Mouse (Mus musculus): ENCODE results near the gene Slc17a2. TPM values are rescaled to one million over a fixed set of nuclear protein-coding genes. Genes with fewer than 3 reads are reported as not detected.

Slc17a2 gene
- polyA plus RNA-seq, 1 experiment from 2014 or later = not detected

DNA sequence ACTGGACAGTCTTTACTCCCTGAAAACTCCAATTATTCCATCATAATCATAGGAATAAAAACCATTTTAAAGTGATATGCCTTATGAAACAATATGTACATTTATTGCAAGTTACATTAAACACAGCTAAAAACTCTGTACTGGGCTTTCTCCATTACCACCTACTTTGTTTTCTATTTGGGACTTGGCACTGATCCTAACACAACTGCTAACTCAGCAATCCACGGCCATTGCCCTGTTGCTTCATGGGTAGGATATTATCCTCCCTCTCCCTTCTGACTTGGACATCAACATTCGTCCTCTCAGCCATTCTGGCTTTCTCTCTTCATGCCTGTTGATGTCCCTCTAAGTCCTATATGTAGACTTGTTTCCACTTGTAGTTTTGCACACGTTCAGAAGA, 19.8 kb downstream of the Slc17a2 start:
- no peak overlapping the region for H3K9ac ChIP-seq (ENCODE audit: low read depth, low read length)
- no peak overlapping the region for H3K27ac ChIP-seq (ENCODE audit: low read length)
- no peaks in the 10 kb centered on the region for H3K4me1 ChIP-seq (ENCODE audit: control insufficient read depth, insufficient read depth, low read length)
- no peak overlapping the region for H3K4me2 ChIP-seq (ENCODE audit: low read length)
- H3K4me3 ChIP-seq (ENCODE audit: low read depth, low read length) = no peak overlapping the region
- 71% methylated on average over 3 of the region's 3 CpGs for WGBS
- H3K27me3 ChIP-seq (ENCODE audit: control insufficient read depth, insufficient read depth, low read depth, low read length) = no peaks in the 10 kb centered on the region
- ATAC-seq = no peak
- H3K9me3 ChIP-seq (replicated peaks; ENCODE audit: control insufficient read depth, low read length, poor library complexity, severe bottlenecking) = no peaks in the 10 kb centered on the region
- H3K36me3 ChIP-seq (ENCODE audit: control insufficient read depth, insufficient read depth, low read length) = no peaks in the 10 kb centered on the region

DNA sequence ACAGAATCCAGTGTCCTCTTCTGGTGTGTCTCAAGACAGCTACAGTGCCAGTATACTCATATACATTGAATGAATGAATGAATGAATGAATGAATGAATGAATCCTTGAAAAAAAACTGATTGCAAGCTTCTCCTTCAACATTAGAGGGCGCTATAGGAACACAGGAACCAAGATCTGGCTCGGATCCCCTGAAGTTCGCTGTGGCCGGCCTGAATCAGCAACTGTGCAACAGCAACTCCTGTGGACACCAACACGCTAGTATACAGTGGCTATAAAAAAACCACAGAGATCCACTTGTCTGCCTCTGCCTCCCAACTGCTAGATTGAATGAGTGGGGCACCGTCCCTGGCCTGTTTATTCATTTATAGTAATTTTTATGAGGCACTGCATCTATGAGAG, 26.3 kb downstream of the Slc17a2 start:
- Histone ChIP-seq H3K4me1 (ENCODE audit: control insufficient read depth, insufficient read depth, low read length) (no peaks in the 10 kb centered on the region), H3K9me3 (replicated peaks; ENCODE audit: control insufficient read depth, low read length, poor library complexity, severe bottlenecking) (no peaks in the 10 kb centered on the region), H3K4me3 (ENCODE audit: low read depth, low read length) (no peak overlapping the region), H3K27ac (ENCODE audit: low read length) (no peak overlapping the region), H3K4me2 (ENCODE audit: low read length) (no peak overlapping the region), H3K27me3 (ENCODE audit: control insufficient read depth, insufficient read depth, low read depth, low read length) (no peaks in the 10 kb centered on the region), H3K9ac (ENCODE audit: low read depth, low read length) (no peak overlapping the region), H3K36me3 (ENCODE audit: control insufficient read depth, insufficient read depth, low read length) (no peaks in the 10 kb centered on the region)
- WGBS = 16% methylated on average over 6 of the region's 6 CpGs
- peak; percentile 51; the same call in 1 of the 2 replicates for ATAC-seq

DNA sequence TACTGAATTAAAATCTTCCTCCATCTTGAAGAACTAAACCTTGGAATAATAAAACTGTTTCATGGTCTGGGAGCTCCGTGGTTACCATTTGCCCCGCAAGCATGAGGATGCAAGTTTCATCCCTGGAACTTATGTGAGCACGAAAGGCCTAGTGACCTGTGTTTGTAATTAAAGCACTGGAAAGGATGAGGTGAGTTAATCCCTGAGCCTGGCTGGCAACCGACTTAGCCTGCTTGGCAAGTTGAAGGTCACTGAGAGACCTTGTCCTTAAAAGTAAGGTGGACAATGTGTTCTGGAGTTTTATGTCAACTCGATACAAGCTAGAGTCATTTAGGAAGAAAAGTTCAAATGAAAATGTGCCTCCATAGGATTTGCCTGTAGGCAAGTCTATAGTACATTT, 28.0 kb downstream of the Slc17a2 start:
- no peak overlapping the region for H3K4me2 ChIP-seq (ENCODE audit: low read length)
- no peaks in the 10 kb centered on the region for H3K27me3 ChIP-seq (ENCODE audit: control insufficient read depth, insufficient read depth, low read depth, low read length)
- H3K4me1 ChIP-seq (ENCODE audit: control insufficient read depth, insufficient read depth, low read length) = no peaks in the 10 kb centered on the region
- WGBS = 86% methylated on average over 5 of the region's 5 CpGs
- H3K36me3 ChIP-seq (ENCODE audit: control insufficient read depth, insufficient read depth, low read length) = no peaks in the 10 kb centered on the region
- no peaks in the 10 kb centered on the region for H3K9me3 ChIP-seq (replicated peaks; ENCODE audit: control insufficient read depth, low read length, poor library complexity, severe bottlenecking)
- no peak for ATAC-seq
- no peak overlapping the region for H3K9ac ChIP-seq (ENCODE audit: low read depth, low read length)
- no peak overlapping the region for H3K27ac ChIP-seq (ENCODE audit: low read length)
- H3K4me3 ChIP-seq (ENCODE audit: low read depth, low read length) = no peak overlapping the region

DNA sequence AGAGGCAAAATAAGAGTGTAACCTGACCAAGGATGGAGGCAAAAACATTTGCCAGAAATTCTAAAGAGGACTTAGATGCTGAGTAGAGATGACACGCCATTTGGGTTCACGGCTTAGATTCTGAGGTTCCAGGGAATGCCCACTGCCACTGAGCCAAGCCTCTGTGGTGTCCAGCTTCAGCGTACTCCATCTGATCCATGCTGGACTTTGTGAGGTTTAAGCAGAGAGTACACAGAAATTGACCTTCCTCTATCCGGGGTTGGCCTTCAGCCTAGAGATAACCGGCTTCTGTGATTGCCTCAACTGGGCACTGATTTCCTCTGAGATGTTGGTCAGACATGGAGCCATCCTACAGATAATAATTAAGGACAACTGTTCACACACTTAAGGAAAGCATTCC, 29.8 kb downstream of the Slc17a2 start:
- Histone ChIP-seq H3K4me1 (ENCODE audit: control insufficient read depth, insufficient read depth, low read length) (no peaks in the 10 kb centered on the region), H3K9ac (ENCODE audit: low read depth, low read length) (no peak overlapping the region), H3K27me3 (ENCODE audit: control insufficient read depth, insufficient read depth, low read depth, low read length) (no peaks in the 10 kb centered on the region), H3K4me3 (ENCODE audit: low read depth, low read length) (no peak overlapping the region), H3K9me3 (replicated peaks; ENCODE audit: control insufficient read depth, low read length, poor library complexity, severe bottlenecking) (no peaks in the 10 kb centered on the region), H3K36me3 (ENCODE audit: control insufficient read depth, insufficient read depth, low read length) (no peaks in the 10 kb centered on the region), H3K27ac (ENCODE audit: low read length) (no peak overlapping the region), H3K4me2 (ENCODE audit: low read length) (no peak overlapping the region)
- no peak for ATAC-seq
- WGBS = 93% methylated on average over 5 of the region's 5 CpGs

DNA sequence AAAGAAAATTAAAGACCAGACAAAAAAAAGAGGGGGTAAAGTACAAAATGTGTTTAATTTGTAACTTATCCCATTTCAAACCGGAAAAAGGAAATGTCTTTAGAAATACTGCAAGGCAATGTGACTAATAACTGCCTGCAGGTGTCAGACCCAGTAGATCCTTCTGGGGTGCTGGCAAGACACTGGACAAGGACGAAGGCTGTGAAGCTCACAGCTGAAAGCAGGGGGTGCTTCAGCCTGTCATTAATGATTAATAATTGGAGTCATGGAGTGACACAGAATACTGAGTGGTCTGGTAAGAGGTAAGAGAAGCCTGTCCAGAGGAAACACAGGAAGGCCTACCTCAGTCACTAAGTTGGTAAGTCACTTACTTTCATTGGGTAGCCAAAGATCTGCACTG, 32.5 kb downstream of the Slc17a2 start, which contains the start of gene Slc17a3:
Slc17a3 (plus strand) TSS at position 127 of the 400 bp plus-strand sequence.
- H3K36me3 ChIP-seq (ENCODE audit: control insufficient read depth, insufficient read depth, low read length) = no peaks in the 10 kb centered on the region
- H3K27ac ChIP-seq (ENCODE audit: low read length) = no peak within 1 kb of the TSS
- no peak for ATAC-seq
- no peak within 1 kb of the TSS for H3K4me3 ChIP-seq (ENCODE audit: low read depth, low read length)
- no peaks in the 10 kb centered on the region for H3K9me3 ChIP-seq (replicated peaks; ENCODE audit: control insufficient read depth, low read length, poor library complexity, severe bottlenecking)
- H3K27me3 ChIP-seq (ENCODE audit: control insufficient read depth, insufficient read depth, low read depth, low read length) = no peaks in the 10 kb centered on the region
- no peak within 1 kb of the TSS for H3K9ac ChIP-seq (ENCODE audit: low read depth, low read length)
- H3K4me2 ChIP-seq (ENCODE audit: low read length) = no peak within 1 kb of the TSS
- WGBS = 81% methylated on average over 2 of the region's 2 CpGs
- H3K4me1 ChIP-seq (ENCODE audit: control insufficient read depth, insufficient read depth, low read length) = no peaks in the 10 kb centered on the region

DNA sequence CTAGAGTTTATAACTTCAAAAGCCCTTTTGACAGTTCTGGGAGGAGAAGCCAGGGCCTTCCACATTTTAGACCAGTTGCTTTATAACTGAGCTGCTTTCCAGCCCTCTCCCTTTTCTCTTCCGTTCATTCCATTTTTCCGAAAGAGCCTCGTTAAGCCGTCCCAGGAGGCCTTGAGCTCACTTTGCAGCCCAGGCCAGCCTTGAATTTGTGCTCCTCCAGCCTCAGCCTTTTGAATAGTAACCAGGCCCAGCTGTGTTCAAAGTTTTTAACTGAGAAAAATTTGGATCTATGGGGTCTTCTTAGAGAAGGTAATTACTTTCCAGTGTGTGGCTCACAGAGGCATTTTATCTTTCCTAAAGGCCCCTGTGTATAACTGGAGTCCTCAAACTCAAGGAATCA, 39.1 kb downstream of the Slc17a2 start:
- Histone ChIP-seq H3K9ac (ENCODE audit: low read depth, low read length) (no peak overlapping the region), H3K27ac (ENCODE audit: low read length) (no peak overlapping the region), H3K4me1 (ENCODE audit: control insufficient read depth, insufficient read depth, low read length) (no peaks in the 10 kb centered on the region), H3K4me2 (ENCODE audit: low read length) (no peak overlapping the region), H3K4me3 (ENCODE audit: low read depth, low read length) (no peak overlapping the region), H3K9me3 (replicated peaks; ENCODE audit: control insufficient read depth, low read length, poor library complexity, severe bottlenecking) (no peaks in the 10 kb centered on the region), H3K27me3 (ENCODE audit: control insufficient read depth, insufficient read depth, low read depth, low read length) (no peaks in the 10 kb centered on the region), H3K36me3 (ENCODE audit: control insufficient read depth, insufficient read depth, low read length) (no peaks in the 10 kb centered on the region)
- ATAC-seq = no peak
- 67% methylated on average over 4 of the region's 4 CpGs for WGBS

DNA sequence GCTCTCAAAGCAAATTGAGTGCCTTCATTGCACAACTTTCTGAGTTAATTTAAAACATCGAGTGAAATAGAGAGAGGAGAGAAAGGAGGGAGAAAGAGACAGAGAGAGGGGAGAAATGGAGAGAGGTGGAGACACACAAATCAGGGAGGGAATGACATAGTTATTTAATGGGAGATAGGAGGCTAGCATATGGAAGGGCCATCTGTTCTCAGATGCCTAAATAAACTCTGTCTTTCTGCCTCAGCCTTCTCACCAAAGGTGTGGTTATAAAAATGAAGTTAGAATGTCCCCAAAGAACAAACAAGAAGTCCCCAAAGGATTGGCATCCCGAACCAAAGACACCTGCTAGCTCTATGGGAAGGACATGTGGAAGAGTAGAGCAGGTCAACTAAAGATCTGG, 42.5 kb downstream of the Slc17a2 start:
- Histone ChIP-seq H3K36me3 (ENCODE audit: control insufficient read depth, insufficient read depth, low read length) (no peaks in the 10 kb centered on the region), H3K9ac (ENCODE audit: low read depth, low read length) (no peak overlapping the region), H3K4me3 (ENCODE audit: low read depth, low read length) (no peak overlapping the region), H3K4me2 (ENCODE audit: low read length) (no peak overlapping the region), H3K4me1 (ENCODE audit: control insufficient read depth, insufficient read depth, low read length) (no peaks in the 10 kb centered on the region), H3K27ac (ENCODE audit: low read length) (no peak overlapping the region), H3K9me3 (replicated peaks; ENCODE audit: control insufficient read depth, low read length, poor library complexity, severe bottlenecking) (no peaks in the 10 kb centered on the region), H3K27me3 (ENCODE audit: control insufficient read depth, insufficient read depth, low read depth, low read length) (no peaks in the 10 kb centered on the region)
- WGBS = 88% methylated on average over 2 of the region's 2 CpGs
- ATAC-seq = no peak

DNA sequence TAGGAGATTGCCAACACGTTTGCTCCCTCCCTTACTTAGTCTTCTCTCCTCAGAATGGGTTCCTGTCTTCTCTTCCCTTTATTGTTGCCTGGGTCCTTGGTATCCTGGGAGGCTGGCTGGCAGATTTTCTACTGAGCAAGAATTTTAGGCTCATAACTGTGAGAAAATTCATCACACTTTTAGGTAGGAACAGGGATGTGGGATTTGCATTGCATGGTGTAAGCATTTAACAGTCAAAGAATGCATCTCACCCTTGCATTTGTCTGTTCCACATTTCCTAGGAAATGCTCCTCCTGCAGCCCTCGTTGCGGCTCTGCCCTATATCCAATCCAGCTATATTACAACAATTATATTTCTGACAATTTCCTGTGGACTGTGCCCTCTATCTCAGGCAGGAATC, 49.6 kb downstream of the Slc17a2 start:
- no peaks in the 10 kb centered on the region for H3K36me3 ChIP-seq (ENCODE audit: control insufficient read depth, insufficient read depth, low read length)
- no peaks in the 10 kb centered on the region for H3K9me3 ChIP-seq (replicated peaks; ENCODE audit: control insufficient read depth, low read length, poor library complexity, severe bottlenecking)
- no peaks in the 10 kb centered on the region for H3K4me1 ChIP-seq (ENCODE audit: control insufficient read depth, insufficient read depth, low read length)
- H3K4me3 ChIP-seq (ENCODE audit: low read depth, low read length) = no peak overlapping the region
- WGBS = 53% methylated on average over 3 of the region's 3 CpGs
- H3K27ac ChIP-seq (ENCODE audit: low read length) = no peak overlapping the region
- ATAC-seq = no peak
- no peak overlapping the region for H3K9ac ChIP-seq (ENCODE audit: low read depth, low read length)
- H3K4me2 ChIP-seq (ENCODE audit: low read length) = no peak overlapping the region
- H3K27me3 ChIP-seq (ENCODE audit: control insufficient read depth, insufficient read depth, low read depth, low read length) = no peaks in the 10 kb centered on the region

DNA sequence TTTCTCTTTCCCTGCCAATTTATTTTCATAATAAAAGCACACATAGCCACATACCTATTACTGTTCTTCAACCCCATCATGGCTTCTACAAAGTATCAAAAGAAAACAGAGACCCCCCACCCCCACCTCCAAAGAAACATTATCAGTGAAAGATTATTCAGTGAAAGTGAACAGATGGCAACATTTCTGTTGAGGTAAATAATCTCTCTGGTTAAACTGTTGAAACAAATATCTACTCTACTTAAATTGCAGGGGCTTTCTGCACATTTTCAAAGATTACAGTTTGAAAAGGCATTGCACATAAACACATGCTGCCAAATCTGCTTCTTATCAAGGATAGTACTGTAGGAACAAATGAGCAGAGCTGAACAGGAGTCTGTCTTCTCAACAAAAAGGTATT, 55.0 kb downstream of the Slc17a2 start:
- no peak overlapping the region for H3K9ac ChIP-seq (ENCODE audit: low read depth, low read length)
- no peaks in the 10 kb centered on the region for H3K36me3 ChIP-seq (ENCODE audit: control insufficient read depth, insufficient read depth, low read length)
- no peak overlapping the region for H3K27ac ChIP-seq (ENCODE audit: low read length)
- H3K4me3 ChIP-seq (ENCODE audit: low read depth, low read length) = no peak overlapping the region
- no peaks in the 10 kb centered on the region for H3K27me3 ChIP-seq (ENCODE audit: control insufficient read depth, insufficient read depth, low read depth, low read length)
- H3K4me1 ChIP-seq (ENCODE audit: control insufficient read depth, insufficient read depth, low read length) = no peaks in the 10 kb centered on the region
- no peaks in the 10 kb centered on the region for H3K9me3 ChIP-seq (replicated peaks; ENCODE audit: control insufficient read depth, low read length, poor library complexity, severe bottlenecking)
- ATAC-seq = no peak
- no peak overlapping the region for H3K4me2 ChIP-seq (ENCODE audit: low read length)

DNA sequence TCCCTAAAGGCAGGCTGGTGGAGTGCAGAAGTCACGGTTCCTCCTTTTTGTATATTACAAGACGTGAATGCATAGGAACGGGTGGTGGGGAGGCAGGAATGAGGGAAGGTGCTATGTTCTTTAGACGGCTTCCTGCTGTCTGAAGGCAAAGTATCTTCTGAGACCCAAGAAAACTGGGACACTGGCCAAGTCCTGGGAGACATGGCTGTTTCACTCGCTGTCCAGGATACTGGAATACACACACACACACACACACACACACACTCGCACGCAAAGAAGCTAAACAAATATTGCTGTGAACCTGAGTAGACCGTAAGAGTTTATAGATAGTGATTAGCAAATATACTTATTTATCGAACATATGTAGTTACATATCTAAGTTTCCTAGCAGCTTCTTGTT, 57.9 kb downstream of the Slc17a2 start:
- no peak overlapping the region for H3K4me2 ChIP-seq (ENCODE audit: low read length)
- H3K9ac ChIP-seq (ENCODE audit: low read depth, low read length) = no peak overlapping the region
- 85% methylated on average over 9 of the region's 9 CpGs for WGBS
- H3K27ac ChIP-seq (ENCODE audit: low read length) = no peak overlapping the region
- H3K36me3 ChIP-seq (ENCODE audit: control insufficient read depth, insufficient read depth, low read length) = no peaks in the 10 kb centered on the region
- H3K4me3 ChIP-seq (ENCODE audit: low read depth, low read length) = no peak overlapping the region
- ATAC-seq = no peak
- H3K9me3 ChIP-seq (replicated peaks; ENCODE audit: control insufficient read depth, low read length, poor library complexity, severe bottlenecking) = no peaks in the 10 kb centered on the region
- H3K4me1 ChIP-seq (ENCODE audit: control insufficient read depth, insufficient read depth, low read length) = no peaks in the 10 kb centered on the region
- no peaks in the 10 kb centered on the region for H3K27me3 ChIP-seq (ENCODE audit: control insufficient read depth, insufficient read depth, low read depth, low read length)

All from midbrain, embryonic 16.5 days (tissue).